Mouse (Mus musculus): ENCODE results near the gene Lyve1.
A peak's percentile ranks its signal among the peaks of the same experiment; 100 is the strongest.

Gene Lyve1

GRCm38 (mm10) chr7:110853611-110854010 lies 9.4 kb downstream of the Lyve1 start:
- DNase-seq (ENCODE audit: low read depth, low spot score), result no peak

GRCm38 (mm10) chr7:110851541-110852203 lies 11.4 kb downstream of the Lyve1 start:
- no peak for DNase-seq (ENCODE audit: low read depth, low spot score)

GRCm38 (mm10) chr7:110848371-110848770 lies 14.7 kb downstream of the Lyve1 start:
- no peak for DNase-seq (ENCODE audit: low read depth, low spot score)

GRCm38 (mm10) chr7:110847321-110847720 lies 15.7 kb downstream of the Lyve1 start:
- no peak for DNase-seq (ENCODE audit: low read depth, low spot score)

- DNase-seq (ENCODE audit: low read depth, low spot score), result peak; percentile 94
Measured at GRCm38 (mm10) chr7:110843916-110844874, 18.8 kb downstream of the Lyve1 start, which contains the start of gene Rnf141. Rnf141 (minus strand) TSS chr7:110844457.

GRCm38 (mm10) chr7:110840332-110840731 lies 22.7 kb downstream of the Lyve1 start:
- no peak for DNase-seq (ENCODE audit: low read depth, low spot score)

- no peak for DNase-seq (ENCODE audit: low read depth, low spot score)
Measured at GRCm38 (mm10) chr7:110834522-110834921, 28.5 kb downstream of the Lyve1 start.

GRCm38 (mm10) chr7:110834018-110834417 lies 29.0 kb downstream of the Lyve1 start:
- DNase-seq (ENCODE audit: low read depth, low spot score), result no peak

GRCm38 (mm10) chr7:110833024-110833423 lies 30.0 kb downstream of the Lyve1 start:
- no peak for DNase-seq (ENCODE audit: low read depth, low spot score)

GRCm38 (mm10) chr7:110823995-110824953 lies 38.8 kb downstream of the Lyve1 start:
- no peak for DNase-seq (ENCODE audit: low read depth, low spot score)

- no peak for DNase-seq (ENCODE audit: low read depth, low spot score)
Measured at GRCm38 (mm10) chr7:110823593-110823992, 39.4 kb downstream of the Lyve1 start.

GRCm38 (mm10) chr7:110823076-110823475 lies 40.0 kb downstream of the Lyve1 start:
- DNase-seq (ENCODE audit: low read depth, low spot score), result no peak

GRCm38 (mm10) chr7:110822055-110822454 lies 41.0 kb downstream of the Lyve1 start:
- DNase-seq (ENCODE audit: low read depth, low spot score), result no peak

GRCm38 (mm10) chr7:110821653-110822052 lies 41.4 kb downstream of the Lyve1 start:
- no peak for DNase-seq (ENCODE audit: low read depth, low spot score)

- peak; percentile 49 for DNase-seq (ENCODE audit: low read depth, low spot score)
Measured at GRCm38 (mm10) chr7:110821068-110821467, 42.0 kb downstream of the Lyve1 start.

GRCm38 (mm10) chr7:110818787-110819350 lies 44.2 kb downstream of the Lyve1 start:
- DNase-seq (ENCODE audit: low read depth, low spot score), result no peak

- DNase-seq (ENCODE audit: low read depth, low spot score), result no peak
Measured at GRCm38 (mm10) chr7:110818206-110818605, 44.8 kb downstream of the Lyve1 start.

- peak; percentile 65 for DNase-seq (ENCODE audit: low read depth, low spot score)
Measured at GRCm38 (mm10) chr7:110816037-110816436, 47.0 kb downstream of the Lyve1 start.

- no peak for DNase-seq (ENCODE audit: low read depth, low spot score)
Measured at GRCm38 (mm10) chr7:110813983-110814382, 49.1 kb downstream of the Lyve1 start.

- no peak for DNase-seq (ENCODE audit: low read depth, low spot score)
Measured at GRCm38 (mm10) chr7:110811529-110811928, 51.5 kb downstream of the Lyve1 start.

GRCm38 (mm10) chr7:110810995-110811394 lies 52.0 kb downstream of the Lyve1 start:
- DNase-seq (ENCODE audit: low read depth, low spot score), result no peak

Data from mesoderm, embryonic 11.5 days (tissue).